Mouse (Mus musculus): ENCODE data around the gene Tradd.

Gene Tradd

DNA sequence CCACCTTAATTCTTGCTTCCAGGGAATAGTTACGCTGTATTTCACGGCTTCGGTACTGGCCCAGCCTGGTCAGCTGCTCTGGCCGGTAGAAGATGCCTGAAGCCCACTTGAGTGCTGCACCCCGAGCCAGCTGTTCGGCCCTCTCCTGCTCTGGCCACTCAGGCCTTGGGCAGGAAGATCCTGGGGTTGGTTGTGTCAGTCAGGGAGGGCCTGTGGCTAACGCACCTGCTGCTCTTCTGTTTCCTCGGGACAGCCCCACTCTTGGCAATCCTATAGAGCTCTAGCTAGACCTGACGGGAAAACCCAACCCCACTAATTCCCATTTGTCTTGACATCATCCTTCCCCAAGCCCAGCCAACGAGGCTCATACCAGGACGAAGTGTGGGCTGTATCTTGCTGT, 30.8 kb upstream of the Tradd start:
- no peak for DNase-seq

DNA sequence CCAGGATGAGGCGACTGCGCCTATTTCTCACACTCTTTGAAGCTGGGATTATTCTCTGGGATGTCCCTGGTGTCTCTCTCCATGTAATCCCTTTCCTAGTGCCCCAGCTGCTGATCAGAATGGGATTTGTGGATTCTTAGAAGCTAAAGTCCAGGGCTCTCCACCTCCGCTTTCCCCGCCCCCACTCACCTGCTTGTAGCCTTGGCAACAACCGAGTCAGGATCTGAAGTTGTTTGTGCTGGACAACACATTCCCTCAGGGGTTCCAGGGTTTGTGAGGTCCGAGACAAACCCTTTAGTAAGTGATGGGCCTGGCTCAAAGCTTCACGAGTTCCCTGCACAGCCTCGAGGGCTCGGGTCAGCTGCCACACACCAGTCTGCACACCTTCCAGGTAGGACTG, 30.4 kb upstream of the Tradd start:
- no peak for DNase-seq

DNA sequence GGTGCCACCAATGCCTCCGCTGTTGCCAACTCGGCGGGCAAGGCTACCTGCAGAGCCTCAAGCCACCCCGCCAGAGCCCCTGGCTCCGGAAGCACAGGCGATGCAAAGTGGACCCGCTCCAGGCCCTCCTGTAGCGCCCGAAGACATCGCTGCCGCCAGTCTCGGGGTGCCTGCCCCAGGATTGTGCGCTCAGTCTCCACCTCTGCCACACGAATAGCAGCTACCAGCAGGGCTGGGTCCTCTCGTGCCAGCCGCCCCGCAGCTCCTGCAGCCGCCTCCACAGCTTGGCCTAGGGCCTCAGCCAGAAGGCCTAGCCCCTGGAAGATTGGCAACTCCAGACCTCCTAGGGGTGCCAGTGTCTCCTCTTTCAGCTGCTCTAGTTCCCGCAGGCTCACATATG, 29.0 kb upstream of the Tradd start:
- DNase-seq = no peak

DNA sequence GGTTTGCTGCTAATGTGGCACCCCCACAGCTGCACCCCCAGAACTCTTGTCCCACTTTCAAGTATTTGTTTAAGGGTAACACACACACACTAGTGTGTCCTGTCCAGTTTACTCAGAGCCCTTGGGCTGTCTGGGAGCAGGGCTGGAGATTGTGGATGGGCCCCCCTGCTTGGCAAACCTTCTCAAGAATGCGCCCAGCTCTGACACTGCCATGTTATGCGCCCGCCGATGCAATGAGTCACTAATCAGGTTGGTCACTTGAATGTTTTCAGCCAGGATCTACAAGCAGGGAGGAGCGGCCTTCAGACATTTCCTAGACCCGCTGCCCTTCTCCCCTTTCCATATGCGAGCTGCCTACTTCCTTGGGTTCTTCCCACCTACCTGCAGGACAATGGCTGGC, 28.1 kb upstream of the Tradd start:
- DNase-seq = no peak

DNA sequence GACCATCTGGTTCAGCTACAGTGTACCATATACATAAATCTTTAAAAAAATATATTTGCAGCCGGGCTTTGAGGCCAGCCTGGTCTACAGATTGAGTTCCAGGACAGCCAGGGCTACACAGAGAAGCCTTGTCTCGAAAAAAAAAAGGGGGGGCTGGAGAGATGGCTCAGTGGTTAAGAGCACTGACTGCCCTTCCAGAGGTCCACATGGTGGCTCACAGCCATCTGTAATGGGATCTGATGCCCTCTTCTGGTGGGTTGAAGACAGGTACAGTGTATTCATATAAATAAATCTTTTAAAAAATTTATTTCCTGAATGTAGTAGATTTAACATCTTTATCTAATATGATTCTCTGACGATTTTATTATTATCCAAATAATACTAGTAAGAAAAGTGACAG, 27.4 kb upstream of the Tradd start:
- peak; percentile 3 for DNase-seq

DNA sequence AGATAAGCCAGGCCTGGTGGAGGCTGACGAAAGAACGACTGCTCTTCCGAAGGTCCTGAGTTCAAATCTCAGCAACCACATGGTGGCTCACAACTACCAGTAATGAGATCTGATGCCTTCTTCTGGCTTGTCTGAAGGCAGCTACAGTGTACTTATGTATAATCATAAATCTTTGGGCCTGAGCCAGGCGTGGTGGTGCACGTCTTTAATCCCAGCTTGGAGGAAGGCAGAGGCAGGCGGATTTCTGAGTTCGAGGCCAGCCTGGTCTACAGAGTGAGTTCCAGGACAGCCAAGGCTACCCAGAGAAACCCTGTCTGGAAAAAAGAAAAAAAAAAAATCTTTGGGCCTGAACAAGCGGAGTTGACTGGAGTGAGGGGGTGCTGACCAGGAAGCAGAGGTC, 27.0 kb upstream of the Tradd start:
- peak; percentile 4 for DNase-seq

DNA sequence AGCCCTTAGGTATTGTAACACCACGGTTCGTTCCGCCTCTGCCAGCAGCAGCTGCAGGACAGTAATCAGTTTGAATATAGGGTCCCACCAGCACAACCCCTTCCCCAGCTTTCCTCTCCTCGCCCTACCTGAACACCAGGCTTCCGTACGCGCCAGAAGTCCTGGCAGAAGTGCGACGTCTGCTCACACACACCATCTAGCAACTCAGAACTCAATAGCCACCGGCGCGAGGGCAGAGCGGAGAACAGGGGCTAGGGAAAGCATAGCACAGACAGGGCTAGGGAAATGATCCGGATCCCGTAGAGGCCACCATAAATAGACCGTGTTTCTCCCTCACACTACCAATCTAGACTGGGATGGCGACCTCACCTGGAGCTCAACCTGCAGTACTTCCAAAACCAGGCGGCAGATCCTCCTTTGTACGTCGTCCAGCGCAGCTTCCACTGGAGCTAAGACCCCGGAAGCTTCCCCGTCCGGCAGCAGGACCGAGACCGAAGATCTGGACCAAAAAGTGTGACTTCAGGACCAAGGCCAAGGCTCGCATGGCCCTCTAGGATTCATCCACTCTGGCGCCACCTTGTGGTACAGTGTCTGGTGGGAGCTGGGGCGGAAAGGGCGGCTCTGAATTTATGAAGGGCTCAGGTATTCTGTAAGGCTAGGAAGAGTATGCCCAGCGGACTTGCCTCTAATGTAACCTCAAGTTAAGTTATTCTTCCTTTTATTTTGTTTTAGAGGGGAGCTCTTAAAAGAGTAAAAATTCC, 26.3 kb upstream of the Tradd start:
- peak; percentile 91 for DNase-seq

DNA sequence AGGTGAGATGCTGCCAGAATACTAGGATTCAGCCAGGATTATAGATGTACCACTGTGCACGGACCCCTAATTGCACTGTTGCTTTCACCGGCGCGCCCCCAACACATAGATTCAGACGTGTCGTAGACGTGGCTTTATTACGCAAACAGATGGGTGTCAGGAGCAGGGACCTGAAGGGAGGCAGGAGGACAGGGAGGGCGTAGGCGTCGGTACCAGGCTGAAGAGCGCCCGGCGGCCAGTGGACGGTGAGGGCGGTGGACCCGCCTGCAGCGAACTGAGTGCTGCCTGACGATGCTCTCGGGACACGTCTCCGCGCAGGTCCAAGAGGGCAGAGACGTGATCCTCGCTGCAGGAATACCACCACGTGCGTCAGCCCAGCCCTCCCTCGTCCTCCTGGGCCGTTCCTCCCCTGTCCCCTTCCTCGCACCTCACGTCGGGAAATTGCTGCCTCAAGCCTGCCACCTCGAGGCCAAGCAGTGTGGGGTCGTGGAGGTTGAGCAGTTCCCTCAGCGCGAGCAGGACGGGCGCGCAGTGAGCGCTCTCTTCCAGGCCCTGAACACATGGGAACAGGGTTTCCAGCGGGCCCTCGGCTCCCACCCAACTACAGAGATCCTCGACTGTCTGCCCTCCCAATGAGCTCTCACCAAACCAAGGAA, 25.5 kb upstream of the Tradd start, which contains the start of gene 4931428F04Rik:
4931428F04Rik (minus strand) TSS at position 60 of the 656 bp plus-strand sequence.
- DNase-seq = peak; percentile 47

DNA sequence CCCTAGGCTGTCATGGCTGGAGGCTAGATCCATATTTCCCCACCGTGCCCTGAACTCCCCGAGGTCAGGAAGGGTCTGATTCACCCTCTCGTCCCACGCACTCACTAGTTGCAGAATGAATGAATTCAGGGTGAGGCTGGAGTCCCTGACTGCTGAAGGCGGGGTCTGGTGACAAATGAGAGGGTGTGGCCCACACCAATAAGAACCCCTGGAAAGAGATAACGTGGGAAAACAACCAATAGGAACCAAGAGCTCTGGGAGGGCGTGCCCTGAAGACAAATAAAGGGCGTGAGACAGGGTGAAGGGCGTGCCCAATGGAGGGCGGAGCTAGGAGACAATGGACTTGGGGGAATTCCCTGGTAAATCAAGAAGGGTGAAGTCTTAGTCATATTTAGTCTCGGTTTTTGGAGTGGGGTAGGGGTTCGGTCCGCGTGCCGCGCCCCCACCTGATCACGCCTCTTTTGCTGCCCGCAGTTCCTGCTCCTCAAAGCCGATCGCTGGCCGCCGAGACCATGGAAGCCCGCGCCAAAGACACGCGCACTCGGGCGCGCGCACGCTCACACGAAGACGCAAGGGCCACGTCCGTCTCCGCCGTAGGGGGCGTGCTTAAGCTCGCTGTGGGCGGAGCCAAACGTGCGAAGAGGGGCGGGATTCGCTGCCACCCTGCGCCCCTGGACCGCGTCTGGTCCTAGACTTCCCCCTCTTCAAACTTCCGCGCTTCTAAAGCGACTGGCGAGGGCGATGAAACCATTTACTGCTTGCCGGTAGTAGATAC, 24.7 kb upstream of the Tradd start:
- DNase-seq = peak; percentile 96

DNA sequence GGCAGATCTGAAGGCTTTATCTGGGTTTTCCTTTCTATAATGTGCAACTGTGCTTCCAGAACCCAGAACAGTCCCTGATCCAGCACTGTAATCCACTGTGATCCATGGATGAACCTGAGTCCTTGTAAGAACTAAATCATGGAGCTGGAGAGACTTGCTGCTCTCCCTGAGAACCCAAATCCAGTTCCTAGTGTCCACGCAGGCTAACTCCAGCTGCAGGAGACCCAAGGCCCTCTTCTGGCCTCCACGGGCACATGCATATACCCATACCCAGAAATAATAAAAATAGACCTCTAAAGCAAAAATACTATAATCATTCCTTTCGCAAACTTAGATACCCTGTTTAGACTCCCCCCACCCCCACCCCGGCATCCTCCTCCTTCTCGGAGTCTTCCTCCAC, 23.8 kb upstream of the Tradd start:
- DNase-seq = peak; percentile 3

DNA sequence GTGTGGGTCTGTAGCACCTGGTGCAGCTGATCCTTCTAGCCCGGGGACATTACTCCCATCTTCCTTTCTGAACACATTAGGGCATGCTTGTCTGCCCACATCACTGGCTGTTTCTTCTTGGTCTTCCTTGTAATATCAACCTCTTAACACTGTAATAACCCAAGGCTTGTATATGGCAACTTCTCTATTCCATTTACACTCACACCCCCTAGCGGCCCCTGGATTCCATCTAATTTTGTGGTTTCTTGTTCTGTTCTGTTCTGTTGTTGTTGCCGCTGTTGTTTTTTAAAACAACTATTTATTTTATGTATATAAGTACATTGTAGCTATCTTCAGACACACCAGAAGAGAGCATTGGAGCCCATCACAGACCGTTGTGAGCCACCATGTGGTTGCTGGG, 22.5 kb upstream of the Tradd start:
- peak; percentile 3 for DNase-seq

DNA sequence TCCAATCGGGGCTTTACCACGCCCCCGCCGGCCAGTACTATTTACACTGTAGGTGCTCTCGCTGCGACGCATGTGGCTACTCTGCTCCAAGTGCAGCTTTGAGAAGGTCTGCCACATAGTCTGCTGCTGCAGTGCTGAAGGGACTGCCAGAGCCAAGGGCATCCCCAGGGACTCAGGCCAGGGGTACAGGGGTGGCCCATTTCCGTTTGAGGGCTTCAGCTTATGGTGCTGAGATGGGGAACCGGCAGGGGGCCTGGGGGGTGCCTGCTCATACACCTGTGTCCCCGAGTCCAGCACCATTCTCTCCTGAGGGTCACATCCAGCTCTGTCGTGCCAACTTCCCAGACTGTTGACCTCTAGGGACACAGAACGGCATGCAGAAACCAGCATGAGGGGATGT, 21.1 kb upstream of the Tradd start:
- DNase-seq = peak; percentile 4

DNA sequence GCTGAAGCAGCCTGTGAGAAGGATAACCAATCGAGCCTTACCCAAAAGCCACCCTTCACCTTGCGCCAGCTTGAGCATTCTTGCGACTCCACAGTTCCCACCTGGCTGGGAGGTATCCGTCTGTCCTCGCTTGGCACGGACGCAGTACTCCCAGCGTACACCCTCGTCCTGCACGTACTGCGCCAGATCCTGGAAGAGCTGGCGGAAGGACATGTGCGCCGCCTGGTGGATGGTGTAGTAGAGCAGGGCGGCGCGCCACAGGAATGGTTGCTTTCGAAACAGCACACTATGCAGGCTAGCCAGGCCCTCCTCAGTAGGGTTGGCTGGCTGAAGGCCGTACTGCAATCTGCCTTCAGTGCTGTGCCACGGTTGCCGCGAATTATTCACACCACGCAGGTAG, 18.7 kb upstream of the Tradd start:
- DNase-seq = peak; percentile 49

DNA sequence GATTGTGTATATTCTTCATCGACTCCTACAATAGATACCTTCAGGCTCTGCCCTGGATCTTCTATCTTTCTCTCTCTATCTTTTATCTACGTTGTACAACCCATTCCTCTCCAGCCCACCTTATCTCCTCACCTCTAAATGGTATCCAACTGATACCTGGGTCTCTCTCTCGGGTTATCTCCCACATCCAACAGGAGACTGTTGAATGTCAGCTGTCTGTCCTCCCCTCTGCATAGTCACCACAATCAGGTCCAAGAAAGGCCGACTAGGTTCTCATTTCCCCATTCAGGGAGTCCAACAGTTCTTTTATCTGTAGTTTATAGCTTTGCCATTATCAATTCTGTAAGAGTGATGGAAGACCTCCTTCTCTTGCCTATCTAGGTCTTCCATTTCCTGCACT, 17.8 kb upstream of the Tradd start:
- DNase-seq = no peak

DNA sequence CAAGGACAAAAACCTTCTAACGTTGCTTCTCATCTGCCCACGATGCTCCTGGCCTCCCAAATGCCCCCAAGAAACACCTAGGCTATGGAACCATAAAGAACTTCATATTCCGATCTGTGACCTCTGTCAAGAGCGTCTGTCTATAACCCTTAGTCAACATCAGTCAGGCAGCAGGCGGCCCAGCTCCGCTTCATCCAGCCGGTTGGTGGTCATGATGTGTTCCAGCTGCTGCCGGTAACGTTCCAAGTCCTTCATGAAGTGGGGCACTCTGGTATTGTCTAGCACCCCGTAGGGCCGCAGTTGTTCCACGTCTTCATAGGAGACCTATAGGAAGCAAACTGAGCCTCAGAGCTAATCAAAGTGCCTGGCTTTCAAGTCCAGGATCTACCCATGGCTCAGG, 17.4 kb upstream of the Tradd start:
- DNase-seq = peak; percentile 5

DNA sequence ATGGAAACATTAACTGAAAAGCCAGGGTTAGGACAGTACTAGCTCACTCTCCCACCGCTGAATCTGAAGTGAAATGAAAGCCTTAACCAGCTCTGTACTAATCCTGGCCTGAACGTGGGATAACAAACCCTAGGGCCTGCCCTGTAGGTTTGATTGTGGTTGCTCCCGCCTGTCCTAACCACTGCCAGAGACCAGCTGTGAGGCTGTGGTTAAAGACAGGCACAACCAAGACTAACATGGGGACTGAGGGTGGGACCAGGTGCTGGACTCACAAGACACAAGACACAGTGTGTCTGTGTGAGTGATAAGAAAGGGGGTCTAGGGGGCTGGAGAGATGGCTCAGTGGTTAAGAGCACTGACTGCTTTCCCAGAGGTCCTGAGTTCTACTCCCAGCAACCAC, 16.2 kb upstream of the Tradd start:
- peak; percentile 2 for DNase-seq

DNA sequence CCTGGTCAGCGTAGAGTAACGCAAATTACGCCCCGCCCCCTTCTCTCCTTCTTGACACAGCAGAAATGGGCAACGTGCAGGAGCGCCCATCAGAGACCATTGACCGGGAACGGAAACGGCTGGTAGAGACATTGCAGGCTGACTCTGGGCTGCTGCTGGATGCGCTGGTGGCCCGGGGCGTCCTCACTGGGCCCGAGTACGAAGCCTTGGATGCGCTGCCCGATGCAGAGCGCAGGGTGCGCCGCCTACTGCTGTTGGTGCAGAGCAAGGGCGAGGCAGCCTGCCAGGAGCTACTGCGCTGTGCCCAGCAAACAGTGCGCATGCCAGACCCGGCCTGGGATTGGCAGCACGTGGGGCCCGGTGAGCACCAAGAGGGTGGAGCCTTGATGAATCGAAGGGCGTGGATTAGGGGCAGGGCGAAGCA, 14.5 kb upstream of the Tradd start:
- DNase-seq = peak; percentile 81

DNA sequence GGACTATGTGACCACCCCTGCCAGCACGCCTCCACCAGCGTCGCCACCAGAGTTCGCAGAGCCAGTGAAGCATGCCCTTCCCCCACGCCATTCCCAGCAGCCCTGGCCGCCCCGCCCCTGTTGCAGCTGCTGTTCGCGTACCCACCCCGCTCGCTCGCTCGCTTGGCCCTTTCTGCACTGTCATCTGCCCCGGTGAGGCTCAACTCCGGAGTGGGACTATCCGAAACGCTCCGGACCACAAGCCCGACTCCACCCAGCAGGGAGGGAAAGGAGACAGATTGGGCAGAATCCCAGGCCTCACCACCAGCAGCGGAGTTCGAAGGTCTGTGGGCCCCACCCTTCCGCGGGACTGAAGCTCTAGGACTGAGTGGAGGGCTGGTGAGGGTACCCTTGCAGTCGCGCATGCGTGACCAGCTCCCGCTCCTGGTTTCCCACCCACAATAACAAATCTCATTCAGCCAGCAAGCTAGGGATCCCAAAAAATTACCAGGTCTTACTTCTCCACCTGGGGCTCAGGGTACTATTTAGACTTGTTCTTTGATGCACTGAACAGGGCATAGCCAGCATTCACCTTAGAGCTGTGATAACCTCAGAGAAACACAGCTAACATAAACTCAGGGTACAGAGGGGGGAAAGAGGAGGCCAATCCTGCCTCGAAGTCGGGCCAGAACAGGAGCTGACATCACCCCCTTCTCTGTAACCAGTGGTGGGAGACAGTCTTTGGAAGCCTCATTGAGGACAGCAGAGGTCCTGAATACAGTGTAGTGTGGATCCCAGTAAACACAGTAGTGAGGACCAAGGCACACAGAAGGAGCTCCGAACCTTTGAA, 12.1 kb upstream of the Tradd start:
- peak; percentile 67 for DNase-seq

DNA sequence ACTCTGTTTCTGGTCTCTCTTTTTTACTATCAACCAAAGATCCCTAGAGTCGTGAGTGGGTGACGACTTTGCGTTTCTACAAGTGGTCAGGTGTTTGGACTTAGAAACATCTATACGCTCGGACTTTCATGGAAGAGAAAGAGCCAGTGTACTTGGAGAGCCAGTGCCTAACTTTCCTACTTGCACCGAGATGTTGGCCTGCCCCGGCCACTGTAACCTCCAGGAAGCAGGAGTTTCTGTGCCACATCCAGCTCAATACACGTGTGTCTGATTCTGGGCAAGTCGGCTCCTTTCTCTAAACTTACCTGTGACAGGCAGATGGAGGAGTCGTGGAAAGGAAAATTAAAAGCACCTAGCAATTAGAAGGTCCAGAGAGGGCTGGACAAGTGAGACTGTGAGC, 11.4 kb upstream of the Tradd start, which contains the start of gene Nol3:
Nol3 (plus strand) TSS at position 301 of the 400 bp plus-strand sequence.
- DNase-seq = no peak

DNA sequence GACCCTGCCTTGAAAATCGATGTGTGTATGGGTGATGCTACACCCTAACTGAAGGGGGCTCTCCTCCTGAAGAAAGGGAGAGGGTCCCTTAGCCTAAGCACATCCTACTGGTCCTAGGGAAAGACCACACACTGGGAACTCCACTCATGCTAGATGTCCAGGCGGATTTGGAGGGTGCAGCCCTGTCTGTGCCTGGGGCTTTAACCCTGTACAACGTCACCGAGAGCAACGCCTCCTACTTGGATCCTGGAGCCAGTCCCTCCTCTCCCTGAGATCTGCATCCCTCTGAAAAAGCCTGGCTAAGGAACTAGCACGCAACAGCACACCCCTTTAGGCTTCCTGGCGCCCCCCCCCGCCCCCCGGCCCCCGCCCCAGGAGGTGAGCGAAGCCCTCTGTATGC, 11.0 kb upstream of the Tradd start:
- DNase-seq = peak; percentile 6

DNA sequence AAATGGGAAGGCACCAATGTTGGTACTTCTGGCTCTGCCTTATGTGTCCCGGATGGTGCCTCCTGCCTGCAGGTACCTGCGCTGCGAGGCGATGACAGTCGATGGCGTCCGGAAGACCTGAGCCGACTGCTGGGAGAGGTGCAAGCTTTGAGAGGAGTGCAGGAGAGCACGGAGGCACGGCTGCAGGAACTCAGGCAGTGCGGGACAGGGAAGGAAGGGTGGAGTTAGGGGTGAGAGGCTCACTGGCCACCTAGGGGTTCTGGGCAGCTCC, 6.4 kb upstream of the Tradd start:
- peak; percentile 2 for DNase-seq

DNA sequence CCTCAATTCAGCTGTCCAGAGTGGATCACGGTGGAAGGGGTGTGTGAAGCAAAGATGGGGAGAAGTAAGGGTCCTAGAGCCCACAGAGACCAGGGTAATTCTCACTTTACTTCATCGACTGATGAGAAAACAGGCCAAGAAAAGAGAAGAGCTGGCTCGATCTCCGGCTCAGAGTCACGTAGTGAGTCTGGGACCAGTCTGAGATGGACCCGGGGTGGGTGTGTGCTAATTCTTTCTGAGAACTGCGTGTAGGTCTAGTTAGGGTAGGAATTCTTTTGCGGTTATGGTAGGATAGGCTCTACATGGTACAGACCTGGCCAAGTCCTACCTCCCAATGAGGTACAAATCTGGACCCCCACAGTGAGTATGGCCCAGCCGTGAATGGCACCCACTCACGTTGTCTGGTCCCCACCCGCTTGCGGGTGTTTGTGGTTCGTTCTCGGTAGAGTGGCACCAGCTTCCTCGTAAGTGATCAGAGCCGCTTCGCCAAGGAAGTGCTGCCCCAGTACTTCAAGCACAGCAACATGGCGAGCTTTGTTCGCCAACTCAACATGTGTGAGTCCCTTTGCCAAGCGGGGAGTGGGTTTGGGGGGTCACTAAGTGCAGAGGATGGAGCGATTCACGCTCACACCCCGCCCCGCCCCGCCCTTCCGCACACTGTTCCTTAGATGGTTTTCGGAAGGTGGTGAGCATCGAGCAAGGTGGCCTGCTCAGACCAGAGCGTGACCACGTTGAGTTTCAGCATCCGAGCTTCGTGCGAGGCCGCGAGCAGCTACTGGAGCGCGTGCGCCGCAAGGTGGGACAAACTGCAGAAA, 5.9 kb upstream of the Tradd start:
- DNase-seq = peak; percentile 5

Measured in right cerebral cortex, postnatal 14 days (tissue).